Mouse (Mus musculus): ENCODE results near the gene Tjap1. TPM values are rescaled to one million over a fixed set of nuclear protein-coding genes. Genes with fewer than 3 reads are reported as not detected.

Tjap1 gene
- total RNA-seq, 2 experiments from 2014 or later, result 54.0 to 56.3 TPM

- intact Hi-C loops (cut with DNase I), result no loop called here
These were observed 24.4 kb downstream of the Tjap1 start for GRCm38 (mm10) chr17:46258279-46259053.

GRCm38 (mm10) chr17:46255147-46255546 lies 27.7 kb downstream of the Tjap1 start:
- intact Hi-C loops (cut with DNase I), result no loop called here
- DNase-seq, result no peak

More at GRCm38 (mm10) chr17:46258279-46259053, 24.4 kb downstream of the Tjap1 start:
- no peak for DNase-seq

GRCm38 (mm10) chr17:46254106-46254505 lies 28.7 kb downstream of the Tjap1 start:
- peak in 1 of 2 experiments; percentile 43 for DNase-seq
- intact Hi-C loops (cut with DNase I), result no loop called here

- intact Hi-C loops (cut with DNase I), result no loop called here
- peak; percentile 91 to 94 for DNase-seq
These were observed 29.3 kb downstream of the Tjap1 start, which contains the start of gene Lrrc73 for GRCm38 (mm10) chr17:46253452-46254084. Lrrc73 (plus strand) TSS chr17:46253531.

GRCm38 (mm10) chr17:46252571-46253451 lies 30.0 kb downstream of the Tjap1 start:
- peak in 1 of 2 experiments; percentile 65 for DNase-seq
- intact Hi-C loops (cut with DNase I), result no loop called here

- DNase-seq, result peak in 1 of 2 experiments; percentile 14
- intact Hi-C loops (cut with DNase I), result no loop called here
These were observed 31.7 kb downstream of the Tjap1 start for GRCm38 (mm10) chr17:46251174-46251573.

- no peak for DNase-seq
- intact Hi-C loops (cut with DNase I), result no loop called here
These were observed 34.7 kb downstream of the Tjap1 start for GRCm38 (mm10) chr17:46248189-46248522.

- DNase-seq, result peak; percentile 98
These were observed 35.2 kb downstream of the Tjap1 start, which contains the start of the genes Polr1c and Yipf3 for GRCm38 (mm10) chr17:46247512-46248188. Polr1c (minus strand) TSS chr17:46248054. Yipf3 (plus strand) TSS chr17:46248080.

GRCm38 (mm10) chr17:46244579-46244978 lies 38.2 kb downstream of the Tjap1 start:
- intact Hi-C loops (cut with DNase I), result no loop called here
- no peak for DNase-seq

More at GRCm38 (mm10) chr17:46247512-46248188, 35.2 kb downstream of the Tjap1 start, which contains the start of the genes Polr1c and Yipf3:
- intact Hi-C loops (cut with DNase I), result no loop called here

GRCm38 (mm10) chr17:46243624-46244023 lies 39.2 kb downstream of the Tjap1 start:
- intact Hi-C loops (cut with DNase I), result no loop called here
- DNase-seq, result no peak

GRCm38 (mm10) chr17:46242993-46243392 lies 39.8 kb downstream of the Tjap1 start:
- intact Hi-C loops (cut with DNase I), result no loop called here
- no peak for DNase-seq

GRCm38 (mm10) chr17:46242274-46242673 lies 40.6 kb downstream of the Tjap1 start:
- no peak for DNase-seq
- intact Hi-C loops (cut with DNase I), result no loop called here

GRCm38 (mm10) chr17:46241471-46241870 lies 41.4 kb downstream of the Tjap1 start:
- intact Hi-C loops (cut with DNase I), result no loop called here

GRCm38 (mm10) chr17:46239516-46240114 lies 43.2 kb downstream of the Tjap1 start:
- intact Hi-C loops (cut with DNase I), result no loop called here

More at GRCm38 (mm10) chr17:46241471-46241870, 41.4 kb downstream of the Tjap1 start:
- DNase-seq, result no peak

GRCm38 (mm10) chr17:46237480-46237879 lies 45.3 kb downstream of the Tjap1 start:
- no peak for DNase-seq
- intact Hi-C loops (cut with DNase I), result no loop called here

More at GRCm38 (mm10) chr17:46239516-46240114, 43.2 kb downstream of the Tjap1 start:
- DNase-seq, result no peak

GRCm38 (mm10) chr17:46237079-46237478 lies 45.7 kb downstream of the Tjap1 start:
- intact Hi-C loops (cut with DNase I), result no loop called here
- DNase-seq, result no peak

- DNase-seq, result no peak
These were observed 46.8 kb downstream of the Tjap1 start for GRCm38 (mm10) chr17:46236067-46236466.

GRCm38 (mm10) chr17:46227576-46227975 lies 55.2 kb downstream of the Tjap1 start:
- DNase-seq, result no peak
- intact Hi-C loops (cut with DNase I), result no loop called here

More at GRCm38 (mm10) chr17:46236067-46236466, 46.8 kb downstream of the Tjap1 start:
- intact Hi-C loops (cut with DNase I), result no loop called here

- DNase-seq, result no peak
- intact Hi-C loops (cut with DNase I), result no loop called here
These were observed 61.2 kb downstream of the Tjap1 start for GRCm38 (mm10) chr17:46221601-46222000.

GRCm38 (mm10) chr17:46210550-46210949 lies 72.3 kb downstream of the Tjap1 start:
- DNase-seq, result no peak
- intact Hi-C loops (cut with DNase I), result no loop called here

Data from heart, postnatal 10 days (tissue).